Mouse (Mus musculus): ENCODE measurements around the gene Sertad1. TPM values are rescaled to one million over a fixed set of nuclear protein-coding genes. Genes with fewer than 3 reads are reported as not detected.
A peak's percentile ranks its signal among the peaks of the same experiment; 100 is the strongest.

Sertad1 gene
- polyA plus RNA-seq (2015; fragmentation: Nextera tagmentation; extraction: Ambion mirVana) = 55.6 and 57.3 TPM in 2 replicates

GRCm38 (mm10) chr7:27486770-27487697, at the start of gene Sertad1:
Gene Sertad1 (plus strand): TSS chr7:27486910.
- Histone ChIP-seq H3K27ac (ENCODE audit: low read length) (peak within 1 kb of the TSS; percentile 98), H3K9me3 (ENCODE audit: control insufficient read depth, low read length) (no peaks in the 10 kb centered on the region), H3K4me1 (replicated peaks; ENCODE audit: control insufficient read depth, insufficient read depth, low read length) (peaks cover 37% of the 10 kb centered on the region), H3K4me2 (ENCODE audit: low read depth, low read length) (peak within 1 kb of the TSS; percentile 83), H3K36me3 (ENCODE audit: control insufficient read depth, insufficient read depth, low read length) (peaks cover 7% of the 10 kb centered on the region; the same call in 1 of the 2 replicates), H3K9ac (ENCODE audit: low read length) (peak within 1 kb of the TSS; percentile 92), H3K27me3 (ENCODE audit: control insufficient read depth, insufficient read depth, low read depth, low read length) (no peaks in the 10 kb centered on the region), H3K4me3 (ENCODE audit: low read length) (peak within 1 kb of the TSS; percentile 79)
- peak; percentile 88 for ATAC-seq (ENCODE audit: low read depth)
- under 1% methylated on average over 64 of the region's 80 CpGs for whole genome bisulfite sequencing

DNA sequence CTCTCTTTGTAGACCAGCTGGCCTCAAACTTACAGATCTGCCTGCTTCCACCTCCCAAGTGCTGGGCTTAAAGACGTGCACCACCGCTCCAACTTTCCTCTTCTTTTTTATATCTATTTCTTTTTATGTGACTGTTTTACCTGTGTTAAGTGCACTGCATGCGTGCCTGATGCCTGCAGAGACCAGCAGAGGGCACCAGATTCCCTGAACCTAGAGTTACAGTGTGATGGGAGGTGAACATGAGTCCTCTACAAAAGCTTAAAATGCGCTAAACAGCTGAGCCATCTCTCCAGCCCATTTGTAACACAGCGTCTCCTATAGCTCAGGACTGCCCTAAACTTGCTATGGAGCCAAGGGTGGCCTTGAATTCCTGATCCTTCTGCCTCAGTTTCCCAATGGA, 49.2 kb upstream of the Sertad1 start:
- Histone ChIP-seq H3K9me3 (ENCODE audit: control insufficient read depth, low read length) (no peaks in the 10 kb centered on the region), H3K4me2 (ENCODE audit: low read depth, low read length) (no peak overlapping the region), H3K9ac (ENCODE audit: low read length) (no peak overlapping the region), H3K27ac (ENCODE audit: low read length) (no peak overlapping the region), H3K4me1 (replicated peaks; ENCODE audit: control insufficient read depth, insufficient read depth, low read length) (0 out of 2 replicates have a peak, but pooled peaks cover 4% of the 10 kb centered on the region), H3K27me3 (ENCODE audit: control insufficient read depth, insufficient read depth, low read depth, low read length) (peaks cover 14% of the 10 kb centered on the region), H3K36me3 (ENCODE audit: control insufficient read depth, insufficient read depth, low read length) (no peaks in the 10 kb centered on the region), H3K4me3 (ENCODE audit: low read length) (no peak overlapping the region)
- WGBS = 63% methylated on average over 5 of the region's 5 CpGs
- no peak for ATAC-seq (ENCODE audit: low read depth)

DNA sequence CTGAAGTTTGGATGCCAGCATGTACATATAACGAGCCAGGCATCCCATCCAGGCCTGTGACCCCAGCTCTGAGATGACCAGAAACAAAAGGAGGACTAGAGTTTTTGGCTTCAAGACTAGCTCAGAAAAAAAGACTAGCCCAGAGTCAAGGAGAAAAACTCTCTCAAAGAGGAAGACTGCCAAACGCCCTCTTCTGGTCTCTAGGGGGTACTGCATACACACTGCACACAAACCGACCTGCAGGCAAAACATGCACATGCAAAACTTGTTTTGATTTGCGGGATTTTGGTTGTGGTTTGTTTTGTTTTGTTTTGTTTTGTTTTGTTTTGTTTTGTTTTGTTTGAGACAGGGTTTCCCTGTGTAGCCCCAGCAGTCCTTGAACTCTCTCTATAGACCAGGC, 46.7 kb upstream of the Sertad1 start:
- no peak overlapping the region for H3K4me3 ChIP-seq (ENCODE audit: low read length)
- H3K9me3 ChIP-seq (ENCODE audit: control insufficient read depth, low read length) = no peaks in the 10 kb centered on the region
- H3K4me2 ChIP-seq (ENCODE audit: low read depth, low read length) = no peak overlapping the region
- H3K36me3 ChIP-seq (ENCODE audit: control insufficient read depth, insufficient read depth, low read length) = no peaks in the 10 kb centered on the region
- no peak for ATAC-seq (ENCODE audit: low read depth)
- H3K27ac ChIP-seq (ENCODE audit: low read length) = no peak overlapping the region
- no peak overlapping the region for H3K9ac ChIP-seq (ENCODE audit: low read length)
- 72% methylated on average over 4 of the region's 4 CpGs for WGBS
- H3K4me1 ChIP-seq (replicated peaks; ENCODE audit: control insufficient read depth, insufficient read depth, low read length) = no peaks in the 10 kb centered on the region
- H3K27me3 ChIP-seq (ENCODE audit: control insufficient read depth, insufficient read depth, low read depth, low read length) = peaks cover 7% of the 10 kb centered on the region

GRCm38 (mm10) chr7:27446051-27446450, 40.7 kb upstream of the Sertad1 start:
- Histone ChIP-seq H3K4me2 (ENCODE audit: low read depth, low read length) (peak overlapping the region; percentile 95), H3K4me1 (replicated peaks; ENCODE audit: control insufficient read depth, insufficient read depth, low read length) (peaks cover 17% of the 10 kb centered on the region), H3K4me3 (ENCODE audit: low read length) (peak overlapping the region; percentile 54), H3K36me3 (ENCODE audit: control insufficient read depth, insufficient read depth, low read length) (no peaks in the 10 kb centered on the region), H3K27ac (ENCODE audit: low read length) (no peak overlapping the region), H3K9ac (ENCODE audit: low read length) (peak overlapping the region; percentile 66), H3K9me3 (ENCODE audit: control insufficient read depth, low read length) (no peaks in the 10 kb centered on the region), H3K27me3 (ENCODE audit: control insufficient read depth, insufficient read depth, low read depth, low read length) (peaks cover 22% of the 10 kb centered on the region)
- WGBS = 5% methylated on average over 18 of the region's 18 CpGs
- ATAC-seq (ENCODE audit: low read depth) = no peak

DNA sequence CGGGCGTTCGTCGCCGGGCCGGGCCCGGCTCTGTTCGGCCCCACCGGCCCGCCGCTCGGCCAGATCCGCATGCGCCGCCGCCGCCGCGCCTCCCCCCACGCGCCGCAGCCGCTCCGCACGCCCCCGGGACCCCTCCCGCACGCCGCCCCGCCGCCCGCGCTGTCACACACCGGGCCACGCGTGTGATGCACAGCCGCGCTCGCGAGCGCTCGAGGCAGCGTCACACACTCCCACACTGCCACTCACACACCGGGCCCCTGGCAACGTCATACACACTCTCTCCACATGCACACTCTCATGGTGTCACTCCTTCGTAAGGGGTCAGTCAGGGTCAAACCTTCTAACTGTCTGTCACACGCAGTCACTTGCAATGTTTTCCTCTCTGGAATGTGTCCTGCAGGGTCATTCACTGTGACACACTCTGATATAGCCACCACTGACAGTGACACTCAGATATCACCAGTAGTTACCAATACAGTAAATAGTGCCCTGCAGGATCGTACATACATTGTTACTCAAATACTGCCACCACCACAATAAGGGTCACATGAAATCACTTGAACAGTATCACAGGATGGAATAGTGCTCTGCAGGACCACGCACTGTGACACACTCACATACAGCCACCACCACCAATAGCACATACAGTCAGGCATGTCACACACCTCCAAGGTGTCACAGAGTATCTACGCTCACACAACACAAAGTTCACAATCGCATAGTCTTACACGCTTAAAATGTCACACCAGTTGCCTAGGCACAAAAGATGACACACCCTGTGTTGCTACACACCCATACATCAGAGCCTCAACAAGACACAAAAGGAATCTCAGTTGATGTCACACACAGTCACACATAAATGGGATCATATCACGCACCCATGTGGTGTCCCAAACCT, 39.9 kb upstream of the Sertad1 start:
- ATAC-seq (ENCODE audit: low read depth) = peak; percentile 3; the same call in 1 of the 2 replicates
- Histone ChIP-seq H3K9me3 (ENCODE audit: control insufficient read depth, low read length) (no peaks in the 10 kb centered on the region), H3K4me3 (ENCODE audit: low read length) (peak overlapping the region; percentile 77), H3K9ac (ENCODE audit: low read length) (peak overlapping the region; percentile 66), H3K4me1 (replicated peaks; ENCODE audit: control insufficient read depth, insufficient read depth, low read length) (peaks cover 17% of the 10 kb centered on the region), H3K27me3 (ENCODE audit: control insufficient read depth, insufficient read depth, low read depth, low read length) (peaks cover 22% of the 10 kb centered on the region), H3K27ac (ENCODE audit: low read length) (no peak overlapping the region), H3K4me2 (ENCODE audit: low read depth, low read length) (peak overlapping the region; percentile 95), H3K36me3 (ENCODE audit: control insufficient read depth, insufficient read depth, low read length) (no peaks in the 10 kb centered on the region)
- WGBS = 18% methylated on average over 19 of the region's 53 CpGs

DNA sequence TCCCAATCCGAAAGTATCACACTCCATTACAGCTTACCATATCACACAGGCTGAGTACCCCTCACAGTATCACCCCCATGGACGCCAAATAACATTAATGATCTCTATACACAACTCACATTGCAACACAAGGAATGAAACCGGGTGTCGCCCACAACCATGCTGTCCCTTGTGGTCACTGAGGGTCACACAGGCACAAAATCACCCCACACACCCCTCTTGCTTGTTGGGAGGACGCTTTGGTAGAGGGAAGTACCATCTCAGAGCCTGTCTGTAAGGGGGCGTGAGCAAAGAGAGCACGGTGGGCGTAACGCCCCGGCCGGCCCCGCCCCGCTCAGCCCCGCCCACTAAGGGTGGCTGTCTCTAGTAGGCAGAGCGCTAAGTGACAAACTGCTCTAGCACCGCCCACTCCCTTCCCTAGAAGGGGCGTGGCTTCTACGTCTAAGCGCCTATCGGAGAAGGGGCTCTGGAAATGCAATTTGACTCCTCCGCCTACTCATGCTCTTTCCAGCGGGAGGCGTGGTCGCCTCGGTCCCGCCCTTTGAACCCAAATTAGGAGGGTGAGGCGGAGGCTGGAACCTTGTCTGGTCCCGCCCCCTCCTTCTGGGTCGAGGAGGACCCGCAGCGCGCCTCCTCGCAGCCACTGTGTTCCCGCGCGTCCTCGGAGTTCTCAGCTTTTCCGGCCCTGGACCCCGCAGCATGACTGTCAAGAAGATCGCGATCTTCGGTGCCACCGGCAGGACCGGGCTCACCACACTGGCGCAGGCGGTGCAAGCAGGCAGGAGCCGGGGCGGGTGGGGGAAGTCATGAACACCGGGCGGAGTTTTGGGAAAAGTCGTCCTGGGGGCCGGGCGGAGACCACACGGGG, 39.1 kb upstream of the Sertad1 start, which contains the start of the genes Sptbn4 and Blvrb:
Sptbn4 (minus strand) TSS at position 268 of the 868 bp plus-strand sequence.
Blvrb (plus strand) TSS at position 560 of the 868 bp plus-strand sequence.
- ATAC-seq (ENCODE audit: low read depth) = peak; percentile 96
- Histone ChIP-seq H3K4me2 (ENCODE audit: low read depth, low read length) (peak within 1 kb of the TSS; percentile 95), H3K4me3 (ENCODE audit: low read length) (peak within 1 kb of the TSS; percentile 77), H3K9ac (ENCODE audit: low read length) (peak within 1 kb of the TSS; percentile 85), H3K36me3 (ENCODE audit: control insufficient read depth, insufficient read depth, low read length) (no peaks in the 10 kb centered on the region), H3K27ac (ENCODE audit: low read length) (peak within 1 kb of the TSS; percentile 39; the same call in 1 of the 2 replicates), H3K4me1 (replicated peaks; ENCODE audit: control insufficient read depth, insufficient read depth, low read length) (peaks cover 17% of the 10 kb centered on the region), H3K9me3 (ENCODE audit: control insufficient read depth, low read length) (no peaks in the 10 kb centered on the region), H3K27me3 (ENCODE audit: control insufficient read depth, insufficient read depth, low read depth, low read length) (peaks cover 22% of the 10 kb centered on the region)
- WGBS = 1% methylated on average over 54 of the region's 54 CpGs

- Histone ChIP-seq H3K4me3 (ENCODE audit: low read length) (peak overlapping the region; percentile 77), H3K9me3 (ENCODE audit: control insufficient read depth, low read length) (no peaks in the 10 kb centered on the region), H3K27ac (ENCODE audit: low read length) (no peak overlapping the region), H3K36me3 (ENCODE audit: control insufficient read depth, insufficient read depth, low read length) (no peaks in the 10 kb centered on the region), H3K9ac (ENCODE audit: low read length) (peak overlapping the region; percentile 85), H3K4me2 (ENCODE audit: low read depth, low read length) (peak overlapping the region; percentile 89), H3K4me1 (replicated peaks; ENCODE audit: control insufficient read depth, insufficient read depth, low read length) (peaks cover 17% of the 10 kb centered on the region), H3K27me3 (ENCODE audit: control insufficient read depth, insufficient read depth, low read depth, low read length) (peaks cover 22% of the 10 kb centered on the region)
- no peak for ATAC-seq (ENCODE audit: low read depth)
- WGBS = 53% methylated on average over 15 of the region's 15 CpGs
These were observed 38.1 kb upstream of the Sertad1 start for GRCm38 (mm10) chr7:27448421-27449206.

All from lung, embryonic 16.5 days (tissue).